Mouse (Mus musculus) lung, postnatal 0 days (tissue): ENCODE measurements around the gene Kndc1. TPM values are rescaled to one million over a fixed set of nuclear protein-coding genes. Genes with fewer than 3 reads are reported as not detected.

Experiments
- ATAC-seq: fragments of 200-750 bp; cut with Nextera tagmentation; 2 replicates; pipeline ENCODE4 v1.8.0; 2017; ENCODE audit warnings: moderate library complexity
- DNase-seq: peaks from one replicate; pipeline ENCODE4 v3.0.0-alpha.2; 2016; ENCODE audit warnings: low spot score
- H3K27ac ChIP-seq: fragments of 300-500 bp; sonication (generic); 2 replicates; pipeline ENCODE4 v1.5.1; 2014; ENCODE audit warnings: antibody characterized with exemption, mild to moderate bottlenecking, low read length, mixed read lengths
- H3K27me3 ChIP-seq: fragments of 300-500 bp; sonication (generic); replicated peaks from 2 replicates; pipeline ENCODE4 v1.6.1; 2014; ENCODE audit warnings: low read length, mixed read lengths; ENCODE audit not compliant: insufficient read depth
- H3K36me3 ChIP-seq: fragments of 300-500 bp; sonication (generic); 2 replicates; pipeline ENCODE4 v1.6.1; 2014; ENCODE audit warnings: low read length, mixed read lengths; ENCODE audit not compliant: insufficient read depth
- H3K4me1 ChIP-seq: fragments of 300-500 bp; sonication (generic); 2 replicates; pipeline ENCODE4 v1.6.1; 2014; ENCODE audit warnings: antibody characterized with exemption, low read depth, low read length, mixed read lengths; ENCODE audit not compliant: insufficient read depth
- H3K4me2 ChIP-seq: fragments of 300-500 bp; sonication (generic); replicated peaks from 2 replicates; pipeline ENCODE4 v1.6.1; 2014; ENCODE audit warnings: low read depth, mild to moderate bottlenecking, low read length, moderate library complexity, mixed read lengths
- H3K4me3 ChIP-seq: fragments of 300-500 bp; sonication (generic); 2 replicates; pipeline ENCODE4 v1.5.1; 2014; ENCODE audit warnings: low read depth, low read length
- H3K9ac ChIP-seq: fragments of 300-500 bp; sonication (generic); replicated peaks from 2 replicates; pipeline ENCODE4 v1.6.1; 2014; ENCODE audit warnings: low read depth, mild to moderate bottlenecking
- H3K9me3 ChIP-seq: fragments of 300-500 bp; sonication (generic); 2 replicates; pipeline ENCODE4 v1.6.1; 2016; ENCODE audit warnings: low read length, mixed read lengths
- CTCF ChIP-seq: IDR thresholded peaks from 2 replicates; pipeline ENCODE4 v1.5.1; 2016; ENCODE audit warnings: antibody characterized with exemption, mild to moderate bottlenecking
- EP300 ChIP-seq: IDR thresholded peaks from 2 replicates; pipeline ENCODE4 v1.6.1; 2016; ENCODE audit warnings: antibody characterized with exemption, mild to moderate bottlenecking, control low read depth
- WGBS: fragments of 180-500 bp; shearing (Covaris S2); extraction: QIAGEN DNeasy Blood & Tissue Kit; methylation state at CpG from one replicate; pipeline ENCODE4 v1.1.7; 2014; 5-methylcytosine and 5-hydroxymethylcytosine counted together
- polyA plus RNA-seq: library from polyadenylated mRNA; unstranded; fragments of >200 nt; fragmentation: Nextera tagmentation; extraction: Ambion mirVana; gene quantifications from 2 replicates; pipeline ENCODE4 v1.2.1, GENCODE M21; 2015

Kndc1 gene
- polyA plus RNA-seq, 1 experiment from 2014 or later, result 0.97 TPM

GRCm38 (mm10) chr7:139936705-139937104 is 42.2 kb downstream of the Kndc1 start:
- no peaks in the 10 kb centered on the region for H3K27me3 ChIP-seq
- DNase-seq, result no peak
- H3K36me3 ChIP-seq, result no peaks in the 10 kb centered on the region
- 76% methylated on average over 10 of the region's 10 CpGs for WGBS
- H3K4me1 ChIP-seq, result no peaks in the 10 kb centered on the region
- TF ChIP-seq CTCF (no peak), EP300 (no peak)
- no peak overlapping the region for H3K27ac ChIP-seq
- no peak overlapping the region for H3K4me3 ChIP-seq
- no peaks in the 10 kb centered on the region for H3K9me3 ChIP-seq
- ATAC-seq, result no peak
- H3K9ac ChIP-seq, result no peak overlapping the region
- no peak overlapping the region for H3K4me2 ChIP-seq

GRCm38 (mm10) chr7:139937138-139937537 is 42.6 kb downstream of the Kndc1 start:
- no peak overlapping the region for H3K4me3 ChIP-seq
- no peak for ATAC-seq
- no peaks in the 10 kb centered on the region; the same call in 1 of the 2 replicates for H3K27me3 ChIP-seq
- no peaks in the 10 kb centered on the region for H3K9me3 ChIP-seq
- WGBS, result 45% methylated on average over 3 of the region's 3 CpGs
- H3K36me3 ChIP-seq, result no peaks in the 10 kb centered on the region
- no peak overlapping the region for H3K27ac ChIP-seq
- H3K9ac ChIP-seq, result no peak overlapping the region
- DNase-seq, result no peak
- TF ChIP-seq CTCF, result no peak
- TF ChIP-seq EP300, result no peak
- H3K4me2 ChIP-seq, result no peak overlapping the region
- H3K4me1 ChIP-seq, result no peaks in the 10 kb centered on the region

GRCm38 (mm10) chr7:139937810-139938209 is 43.3 kb downstream of the Kndc1 start:
- no peak overlapping the region for H3K27ac ChIP-seq
- no peak overlapping the region for H3K4me2 ChIP-seq
- ATAC-seq, result no peak
- no peak for DNase-seq
- WGBS, result 47% methylated on average over 5 of the region's 5 CpGs
- TF ChIP-seq EP300 (no peak), CTCF (no peak)
- H3K4me1 ChIP-seq, result no peaks in the 10 kb centered on the region
- no peaks in the 10 kb centered on the region for H3K9me3 ChIP-seq
- peaks cover 2% of the 10 kb centered on the region; the same call in 1 of the 2 replicates for H3K27me3 ChIP-seq
- no peak overlapping the region for H3K9ac ChIP-seq
- no peak overlapping the region for H3K4me3 ChIP-seq
- H3K36me3 ChIP-seq, result no peaks in the 10 kb centered on the region

GRCm38 (mm10) chr7:139940476-139941209 is 46.1 kb downstream of the Kndc1 start:
- ATAC-seq (no peak), DNase-seq (no peak)
- no peak overlapping the region for H3K4me3 ChIP-seq
- H3K4me1 ChIP-seq, result no peaks in the 10 kb centered on the region; the same call in 1 of the 2 replicates
- H3K4me2 ChIP-seq, result no peak overlapping the region
- H3K27ac ChIP-seq, result no peak overlapping the region
- no peak overlapping the region for H3K9ac ChIP-seq
- 60% methylated on average over 16 of the region's 16 CpGs for WGBS
- H3K36me3 ChIP-seq, result no peaks in the 10 kb centered on the region
- peaks cover 22% of the 10 kb centered on the region for H3K27me3 ChIP-seq
- H3K9me3 ChIP-seq, result no peaks in the 10 kb centered on the region
- TF ChIP-seq EP300 (no peak), CTCF (no peak)

GRCm38 (mm10) chr7:139943674-139944281 is 49.3 kb downstream of the Kndc1 start, which contains the start of gene Utf1:
Gene Utf1, plus strand, starts transcription at chr7:139943789.
- Histone ChIP-seq H3K9ac (no peak within 1 kb of the TSS), H3K4me2 (peak within 1 kb of the TSS; percentile 46), H3K27ac (no peak within 1 kb of the TSS), H3K27me3 (peaks cover 22% of the 10 kb centered on the region), H3K36me3 (no peaks in the 10 kb centered on the region), H3K4me1 (no peaks in the 10 kb centered on the region; the same call in 1 of the 2 replicates), H3K4me3 (peak within 1 kb of the TSS; percentile 24), H3K9me3 (no peaks in the 10 kb centered on the region)
- peak; percentile 56 for ATAC-seq
- 3% methylated on average over 50 of the region's 59 CpGs for WGBS
- peak; percentile 68 for DNase-seq
- TF ChIP-seq EP300 (no peak), CTCF (no peak)

GRCm38 (mm10) chr7:139944291-139945240 is 50.1 kb downstream of the Kndc1 start:
- H3K4me3 ChIP-seq, result peak overlapping the region; percentile 24
- peak overlapping the region; percentile 46 for H3K4me2 ChIP-seq
- ATAC-seq, result 0 out of 2 replicates have a peak, but pooled peaks have one; percentile 6
- H3K4me1 ChIP-seq, result no peaks in the 10 kb centered on the region; the same call in 1 of the 2 replicates
- H3K9me3 ChIP-seq, result no peaks in the 10 kb centered on the region
- H3K27me3 ChIP-seq, result peaks cover 22% of the 10 kb centered on the region
- H3K36me3 ChIP-seq, result no peaks in the 10 kb centered on the region
- H3K9ac ChIP-seq, result no peak overlapping the region
- no peak for DNase-seq
- no peak overlapping the region for H3K27ac ChIP-seq
- TF ChIP-seq CTCF (no peak), EP300 (no peak)
- WGBS, result 5% methylated on average over 68 of the region's 68 CpGs
